Comparison of ENCODE assay signal across 16 mouse cellular contexts in the genomic region with DNA sequence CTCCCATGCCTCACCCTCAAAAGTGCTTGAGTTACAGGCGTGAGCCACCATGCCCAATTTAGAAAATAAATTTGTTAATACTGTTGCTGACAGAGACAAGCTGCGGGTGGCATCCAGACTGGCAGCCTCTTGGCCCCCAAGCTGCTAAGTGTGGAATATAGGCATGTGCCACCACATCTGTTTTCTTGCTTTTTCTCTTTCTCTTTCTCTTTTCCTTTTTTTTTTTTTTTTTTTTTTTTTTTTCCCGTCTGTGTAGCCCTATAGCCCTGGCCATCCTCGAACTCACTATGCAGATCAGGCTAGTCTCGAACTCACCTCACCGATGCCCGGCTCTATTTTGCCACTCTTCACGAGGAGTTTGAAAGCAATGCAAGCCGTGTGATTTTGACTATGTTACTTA.
DNase-seq lines count a peak whose midpoint lies in the region; ATAC-seq and TF ChIP-seq lines count a peak whose summit lies in the region.
"Had no signal": no experiment of that assay in that cellular context is flagged by ENCODE, and none has a peak within 500 bp of the region (broad histone marks: within the 10 kb centered on the region; RNA-seq: fewer than 3 reads in every experiment).

No protein-coding gene starts in this region.

- intact Hi-C loops in heart, postnatal 14 days (cut with DNase I), result no loop called here

- H3K4me2 ChIP-seq in heart, postnatal 0 days (ENCODE audit: low read depth, low read length), result no peak overlapping the region
- no peak overlapping the region for H3K4me2 ChIP-seq in midbrain, embryonic 13.5 days (replicated peaks)
- H3K4me2 ChIP-seq in midbrain, embryonic 15.5 days, result no peak overlapping the region
- H3K4me2 ChIP-seq in embryonic facial prominence, embryonic 12.5 days (replicated peaks), result no peak overlapping the region
- H3K4me2 ChIP-seq: intestine, embryonic 15.5 days; kidney, embryonic 15.5 days had no signal

- no peak for TF ChIP-seq EP300 in heart, postnatal 0 days (IDR thresholded peaks at IDR 0.05; ENCODE audit: low read depth)

- no peak overlapping the region for H3K9ac ChIP-seq in heart, postnatal 0 days (replicated peaks; ENCODE audit: low read depth, low read length)
- no peak overlapping the region for H3K9ac ChIP-seq in midbrain, embryonic 13.5 days (replicated peaks)
- no peak overlapping the region for H3K9ac ChIP-seq in midbrain, embryonic 15.5 days
- no peak overlapping the region for H3K9ac ChIP-seq in embryonic facial prominence, embryonic 12.5 days
- H3K9ac ChIP-seq: intestine, embryonic 15.5 days; kidney, embryonic 15.5 days; liver, embryonic 14.5 days had no signal

- no peaks in the 10 kb centered on the region for H3K9me3 ChIP-seq in heart, postnatal 0 days (replicated peaks; ENCODE audit: control insufficient read depth, low read length)
- H3K9me3 ChIP-seq in midbrain, embryonic 13.5 days, result no peaks in the 10 kb centered on the region
- no peaks in the 10 kb centered on the region for H3K9me3 ChIP-seq in midbrain, embryonic 15.5 days
- H3K9me3 ChIP-seq in embryonic facial prominence, embryonic 12.5 days, result no peaks in the 10 kb centered on the region
- no peaks in the 10 kb centered on the region for H3K9me3 ChIP-seq in limb, embryonic 10.5 days (replicated peaks)
- H3K9me3 ChIP-seq: intestine, embryonic 15.5 days; kidney, embryonic 15.5 days had no signal

- H3K4me1 ChIP-seq in heart, postnatal 0 days (ENCODE audit: control insufficient read depth, insufficient read depth), result peaks cover 16% of the 10 kb centered on the region
- peaks cover 26% of the 10 kb centered on the region for H3K4me1 ChIP-seq in midbrain, embryonic 13.5 days (replicated peaks)
- H3K4me1 ChIP-seq in midbrain, embryonic 15.5 days, result peaks cover 21% of the 10 kb centered on the region
- peaks cover 15% of the 10 kb centered on the region; the same call in 1 of the 2 replicates for H3K4me1 ChIP-seq in embryonic facial prominence, embryonic 12.5 days
- peaks cover 43% of the 10 kb centered on the region for H3K4me1 ChIP-seq in limb, embryonic 10.5 days
- H3K4me1 ChIP-seq: intestine, embryonic 15.5 days had no signal

- H3K27ac ChIP-seq in heart, postnatal 0 days (ENCODE audit: low read depth), result 0 out of 2 replicates have a peak overlapping the region, but pooled peaks have one; percentile 1
- peak overlapping the region; percentile 19; the same call in 1 of the 2 replicates for H3K27ac ChIP-seq in midbrain, embryonic 13.5 days
- no peak overlapping the region for H3K27ac ChIP-seq in midbrain, embryonic 15.5 days
- peak overlapping the region; percentile 50; the same call in 1 of the 2 replicates for H3K27ac ChIP-seq in embryonic facial prominence, embryonic 12.5 days
- peak overlapping the region; percentile 32; the same call in 1 of the 2 replicates for H3K27ac ChIP-seq in limb, embryonic 10.5 days
- H3K27ac ChIP-seq: intestine, embryonic 15.5 days; liver, embryonic 14.5 days had no signal

- DNase-seq in heart, postnatal 0 days (ENCODE audit: low spot score), result no peak
- no peak for DNase-seq in heart, postnatal 14 days
- DNase-seq in limb, embryonic 10.5 days (ENCODE audit: low spot score), result no peak
- DNase-seq in left cerebral cortex, adult 8-10 months (ENCODE audit: low spot score in 2 of 2), result no peak
- DNase-seq: adrenal gland, adult 2 months; cerebellum, postnatal 10 days; layer of hippocampus, postnatal 36 days; right cerebral cortex, adult 18-20 months; thymus, postnatal 36 days had no signal

- ATAC-seq in heart, postnatal 0 days (ENCODE audit: insufficient read depth, low read depth), result no peak
- ATAC-seq in midbrain, embryonic 13.5 days, result no peak
- no peak for ATAC-seq in midbrain, embryonic 15.5 days (replicated peaks)
- ATAC-seq in embryonic facial prominence, embryonic 12.5 days (ENCODE audit: insufficient number of reproducible peaks, insufficient read depth, low FRiP score, low TSS enrichment), result no peak
- ATAC-seq: intestine, embryonic 15.5 days; lung, postnatal 0 days had no signal

- 88% methylated on average over 9 of the region's 9 CpGs for WGBS in heart, postnatal 0 days
- 96% methylated on average over 9 of the region's 9 CpGs for WGBS in midbrain, embryonic 13.5 days
- WGBS in midbrain, embryonic 15.5 days, result 91% methylated on average over 9 of the region's 9 CpGs
- WGBS in embryonic facial prominence, embryonic 12.5 days, result 90% methylated on average over 9 of the region's 9 CpGs
- 95% methylated on average over 9 of the region's 9 CpGs for WGBS in limb, embryonic 10.5 days

- no peak overlapping the region for H3K4me3 ChIP-seq in heart, postnatal 0 days (ENCODE audit: low read depth, low read length)
- no peak overlapping the region for H3K4me3 ChIP-seq in midbrain, embryonic 13.5 days (replicated peaks)
- H3K4me3 ChIP-seq in midbrain, embryonic 15.5 days, result no peak overlapping the region
- no peak overlapping the region for H3K4me3 ChIP-seq in embryonic facial prominence, embryonic 12.5 days
- no peak overlapping the region for H3K4me3 ChIP-seq in limb, embryonic 10.5 days
- H3K4me3 ChIP-seq: intestine, embryonic 15.5 days; kidney, embryonic 15.5 days had no signal

- H3K36me3 ChIP-seq in heart, postnatal 0 days (replicated peaks; ENCODE audit: control insufficient read depth, insufficient read depth, low read length), result no peaks in the 10 kb centered on the region
- no peaks in the 10 kb centered on the region for H3K36me3 ChIP-seq in midbrain, embryonic 13.5 days
- no peaks in the 10 kb centered on the region for H3K36me3 ChIP-seq in midbrain, embryonic 15.5 days (replicated peaks)
- H3K36me3 ChIP-seq in embryonic facial prominence, embryonic 12.5 days, result no peaks in the 10 kb centered on the region
- H3K36me3 ChIP-seq in limb, embryonic 10.5 days, result no peaks in the 10 kb centered on the region
- H3K36me3 ChIP-seq: intestine, embryonic 15.5 days; kidney, embryonic 15.5 days had no signal

- no peak for TF ChIP-seq CTCF in heart, postnatal 0 days (IDR thresholded peaks at IDR 0.05; ENCODE audit: low read depth)

- no peaks in the 10 kb centered on the region for H3K27me3 ChIP-seq in heart, postnatal 0 days (ENCODE audit: control insufficient read depth, insufficient read depth, low read length)
- H3K27me3 ChIP-seq in midbrain, embryonic 13.5 days, result no peaks in the 10 kb centered on the region
- no peaks in the 10 kb centered on the region for H3K27me3 ChIP-seq in midbrain, embryonic 15.5 days (replicated peaks)
- no peaks in the 10 kb centered on the region for H3K27me3 ChIP-seq in embryonic facial prominence, embryonic 12.5 days
- H3K27me3 ChIP-seq in limb, embryonic 10.5 days (ENCODE audit: low read depth, poor library complexity, severe bottlenecking), result no peaks in the 10 kb centered on the region
- H3K27me3 ChIP-seq: intestine, embryonic 15.5 days; kidney, embryonic 15.5 days had no signal
